Mouse (Mus musculus) embryo, embryonic 9.5 days (tissue): ENCODE results near the gene Kcnj6.

ENCODE experiments used
- DNase-seq: peaks from one replicate; pipeline ENCODE4 v3.0.0-alpha.2; 2017; ENCODE audit errors: extremely low spot score

The Kcnj6 gene

GRCm38 (mm10) chr16:94931343-94932301 is 65.9 kb downstream of the Kcnj6 start:
- peak; percentile 8 for DNase-seq

- DNase-seq, result no peak
These were observed 72.1 kb downstream of the Kcnj6 start for GRCm38 (mm10) chr16:94925364-94925763.

GRCm38 (mm10) chr16:94919177-94919576 is 78.3 kb downstream of the Kcnj6 start:
- no peak for DNase-seq

- DNase-seq, result no peak
These were observed 91.5 kb downstream of the Kcnj6 start for GRCm38 (mm10) chr16:94906026-94906425.

DNA sequence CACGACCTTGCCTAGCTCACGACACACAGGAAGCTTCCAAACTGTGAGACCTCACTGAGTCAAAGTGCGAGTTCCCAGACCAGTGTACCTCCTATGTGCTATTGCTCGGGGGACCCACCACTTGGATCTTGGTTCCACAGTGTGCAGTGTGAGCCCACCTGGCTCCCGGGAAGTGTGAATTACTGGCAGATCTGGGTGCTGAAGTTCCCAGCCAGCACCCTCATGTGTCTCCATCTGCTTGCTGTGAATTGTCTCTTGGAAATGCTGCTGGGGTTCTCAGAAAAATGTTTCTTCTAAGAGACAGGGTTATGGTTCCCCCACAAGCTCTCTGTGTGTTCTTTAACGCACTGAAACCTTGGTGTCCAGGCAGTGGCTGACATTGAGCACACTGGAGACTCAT is 98.7 kb downstream of the Kcnj6 start:
- no peak for DNase-seq

- DNase-seq, result no peak
These were observed 105.3 kb downstream of the Kcnj6 start for GRCm38 (mm10) chr16:94892162-94892650.

DNA sequence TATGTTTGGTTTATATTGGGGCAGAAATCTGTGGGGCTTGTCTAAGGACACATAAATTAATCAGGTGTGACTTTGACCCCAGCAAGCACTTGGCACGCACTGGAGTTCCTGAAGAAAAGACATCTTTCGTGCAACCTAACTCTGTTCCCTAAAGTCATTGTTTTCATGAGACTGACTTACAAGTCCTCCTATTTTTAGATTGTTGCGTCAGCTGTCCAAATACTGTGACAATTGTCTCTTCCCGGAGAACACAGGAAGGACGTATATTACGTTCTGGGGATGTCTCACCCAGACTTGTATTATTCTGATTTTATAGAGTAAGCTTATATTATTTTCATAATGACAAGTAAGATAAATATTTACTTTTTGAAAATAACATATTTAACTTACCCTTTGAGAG is 106.9 kb downstream of the Kcnj6 start:
- DNase-seq, result no peak

DNA sequence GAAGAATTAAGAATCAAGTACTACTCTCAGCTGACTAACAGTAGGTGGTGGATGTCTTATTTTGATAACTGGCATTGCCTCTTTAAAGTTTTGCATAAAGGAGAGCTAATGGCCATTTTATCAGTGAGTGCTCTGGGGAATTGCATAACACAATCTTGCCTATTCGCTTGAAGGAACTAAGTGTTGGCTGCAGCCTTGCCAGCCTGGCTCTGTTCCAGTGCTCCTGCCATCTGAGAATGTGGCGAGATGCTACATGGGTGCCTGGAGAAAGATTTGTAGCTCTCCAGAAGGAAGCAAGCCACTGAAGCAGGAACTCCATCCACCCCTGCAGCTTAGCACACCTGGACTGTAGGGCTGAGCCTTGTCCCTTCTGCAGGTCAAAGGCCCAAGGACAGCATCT is 107.4 kb downstream of the Kcnj6 start:
- DNase-seq, result no peak

GRCm38 (mm10) chr16:94888554-94888953 is 108.9 kb downstream of the Kcnj6 start:
- DNase-seq, result no peak

DNA sequence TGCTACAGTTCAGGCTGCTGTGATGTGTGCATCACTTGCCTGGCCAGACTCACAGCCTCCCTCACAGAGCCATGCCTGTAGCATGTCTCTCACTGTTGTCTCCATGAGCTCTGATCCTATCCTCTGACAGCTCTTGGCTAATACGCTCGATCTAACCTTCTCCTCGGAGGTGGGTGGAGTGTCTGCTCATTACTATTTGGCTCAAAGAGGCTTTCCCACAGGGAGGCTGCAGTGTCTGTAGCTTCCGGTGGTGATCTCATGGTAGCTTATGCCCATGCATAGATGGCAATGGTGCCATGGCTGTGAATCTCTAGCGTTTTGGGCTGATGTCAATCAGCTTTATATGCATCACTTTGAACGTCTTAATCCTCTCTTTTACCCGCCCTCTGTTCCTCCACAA is 111.1 kb downstream of the Kcnj6 start:
- no peak for DNase-seq

DNA sequence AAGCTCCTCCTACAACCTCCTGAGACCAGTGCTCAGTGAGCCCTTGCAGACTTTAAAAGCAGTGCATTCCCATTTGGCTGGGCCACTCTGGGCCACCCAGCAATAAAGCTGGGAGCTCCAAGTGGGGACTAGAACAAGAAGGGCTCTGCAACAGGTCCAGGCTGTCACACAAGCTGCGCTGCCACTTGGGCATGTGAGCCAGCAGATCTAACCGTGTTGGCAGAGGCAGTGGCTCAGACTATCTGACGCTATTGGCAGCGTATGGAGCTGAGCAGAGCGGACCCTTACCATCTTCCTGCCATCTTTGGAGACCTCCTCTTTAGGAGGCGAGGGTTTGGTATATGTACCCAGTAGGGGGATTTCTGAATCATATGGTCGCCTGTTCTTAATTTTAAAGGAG is 112.4 kb downstream of the Kcnj6 start:
- no peak for DNase-seq

DNA sequence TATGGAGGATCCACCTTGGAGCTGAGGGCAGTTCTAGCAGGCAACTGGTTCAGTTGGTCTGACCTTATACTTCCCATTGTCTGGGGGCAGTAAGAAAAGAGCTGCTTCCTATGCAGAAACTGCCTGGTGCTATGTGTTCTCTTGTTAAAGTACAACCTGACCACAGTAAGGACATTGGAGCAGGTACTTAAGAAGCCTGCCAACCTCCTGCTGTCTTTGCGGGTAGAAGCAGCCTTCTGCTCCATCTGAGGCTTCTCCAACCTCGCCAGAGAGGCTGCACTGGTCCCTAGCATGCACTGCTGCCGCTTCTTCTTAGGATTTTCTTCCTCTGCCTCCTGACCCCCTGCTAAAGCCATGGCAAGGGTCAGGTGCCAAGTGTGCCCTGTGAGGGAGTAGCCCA is 113.6 kb downstream of the Kcnj6 start:
- DNase-seq, result no peak

DNA sequence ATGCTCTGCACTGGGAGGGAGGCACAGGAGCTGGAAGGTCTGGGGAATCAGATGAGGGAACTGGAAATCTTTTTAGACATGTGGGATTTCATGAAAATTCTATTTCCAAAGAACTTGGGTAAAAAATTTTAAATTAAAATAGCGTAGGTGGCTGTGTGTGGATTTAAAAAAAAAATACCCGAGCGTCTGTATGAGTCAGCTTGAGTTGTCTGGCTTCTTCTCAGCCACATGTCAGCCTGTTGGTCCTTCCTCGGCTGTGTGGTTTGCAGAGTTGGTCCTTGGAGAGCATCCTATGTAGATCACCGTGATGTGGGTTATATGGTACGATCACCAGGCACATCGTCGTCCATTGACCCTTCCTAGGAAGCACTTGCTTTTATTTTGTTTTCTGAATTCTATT is 114.3 kb downstream of the Kcnj6 start:
- no peak for DNase-seq

GRCm38 (mm10) chr16:94882111-94882510 is 115.4 kb downstream of the Kcnj6 start:
- DNase-seq, result no peak

DNA sequence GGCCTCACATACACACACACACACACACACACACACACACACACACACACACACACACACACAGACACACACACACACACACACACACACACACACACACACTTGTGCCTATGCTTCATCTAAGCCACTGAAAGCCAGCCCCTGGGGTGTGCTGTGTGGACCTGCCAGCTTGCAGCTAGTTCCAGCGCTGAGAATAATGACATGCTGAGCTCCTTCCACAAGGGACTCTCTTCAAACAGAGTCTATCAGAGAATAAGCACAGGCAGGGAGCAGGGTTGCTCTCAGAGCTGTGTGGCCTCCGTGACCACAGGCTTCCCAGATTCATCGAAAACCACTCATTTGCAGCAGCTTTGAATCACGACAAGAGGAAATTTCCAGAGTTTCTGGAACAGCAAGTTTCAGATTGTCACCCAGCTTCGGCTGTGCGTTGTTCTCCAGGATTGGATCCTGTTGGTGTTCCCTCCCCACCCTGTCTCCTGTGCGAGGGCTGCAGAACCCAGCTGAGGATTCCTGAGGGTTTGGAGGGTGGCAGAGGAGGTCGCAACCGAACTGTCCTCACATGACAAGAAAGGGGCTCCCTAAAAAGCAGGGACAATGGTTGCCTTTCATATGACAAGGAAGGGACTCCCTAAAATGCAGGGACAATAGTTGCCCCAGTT is 124.8 kb downstream of the Kcnj6 start:
- DNase-seq, result no peak

- DNase-seq, result no peak
These were observed 129.1 kb downstream of the Kcnj6 start for GRCm38 (mm10) chr16:94868354-94868753.

DNA sequence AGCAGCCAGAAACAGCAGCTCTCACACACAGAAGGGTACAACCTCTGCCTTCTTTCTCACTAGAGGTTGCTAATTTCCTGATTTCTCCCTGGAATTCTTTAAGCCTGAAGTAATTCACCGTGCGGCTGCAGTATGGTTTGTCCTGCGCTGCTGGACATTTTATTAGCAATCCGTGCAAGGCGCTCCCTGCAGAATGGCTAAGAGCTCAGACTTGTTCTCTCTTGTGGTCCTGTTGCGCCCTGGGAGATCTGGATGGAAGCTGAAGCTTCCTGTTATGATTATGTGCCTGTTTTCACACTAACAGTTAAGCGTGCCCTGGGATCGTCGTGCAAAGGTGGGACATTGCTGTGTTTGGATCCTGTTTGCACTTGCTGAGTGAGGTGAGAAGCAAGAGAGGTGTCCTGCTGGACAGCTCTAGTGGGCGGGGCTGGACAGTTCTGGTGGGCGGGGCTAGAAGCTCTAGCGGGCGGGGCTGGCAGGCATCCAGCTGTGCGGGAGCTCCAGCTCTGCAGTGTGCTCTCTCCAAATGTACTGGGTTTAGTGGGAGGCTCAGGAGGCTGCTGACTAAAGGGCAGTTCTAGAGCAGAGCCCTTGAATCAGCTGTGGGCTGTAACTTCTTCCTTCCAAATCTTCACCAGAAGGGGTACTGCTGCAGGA is 131.1 kb downstream of the Kcnj6 start:
- peak; percentile 49 for DNase-seq

GRCm38 (mm10) chr16:94865796-94866195 is 131.7 kb downstream of the Kcnj6 start:
- no peak for DNase-seq

- DNase-seq, result no peak
These were observed 132.4 kb downstream of the Kcnj6 start for GRCm38 (mm10) chr16:94865101-94865500.

- no peak for DNase-seq
These were observed 134.0 kb downstream of the Kcnj6 start for GRCm38 (mm10) chr16:94863475-94863874.

- DNase-seq, result no peak
These were observed 141.5 kb downstream of the Kcnj6 start for GRCm38 (mm10) chr16:94855990-94856389.

DNA sequence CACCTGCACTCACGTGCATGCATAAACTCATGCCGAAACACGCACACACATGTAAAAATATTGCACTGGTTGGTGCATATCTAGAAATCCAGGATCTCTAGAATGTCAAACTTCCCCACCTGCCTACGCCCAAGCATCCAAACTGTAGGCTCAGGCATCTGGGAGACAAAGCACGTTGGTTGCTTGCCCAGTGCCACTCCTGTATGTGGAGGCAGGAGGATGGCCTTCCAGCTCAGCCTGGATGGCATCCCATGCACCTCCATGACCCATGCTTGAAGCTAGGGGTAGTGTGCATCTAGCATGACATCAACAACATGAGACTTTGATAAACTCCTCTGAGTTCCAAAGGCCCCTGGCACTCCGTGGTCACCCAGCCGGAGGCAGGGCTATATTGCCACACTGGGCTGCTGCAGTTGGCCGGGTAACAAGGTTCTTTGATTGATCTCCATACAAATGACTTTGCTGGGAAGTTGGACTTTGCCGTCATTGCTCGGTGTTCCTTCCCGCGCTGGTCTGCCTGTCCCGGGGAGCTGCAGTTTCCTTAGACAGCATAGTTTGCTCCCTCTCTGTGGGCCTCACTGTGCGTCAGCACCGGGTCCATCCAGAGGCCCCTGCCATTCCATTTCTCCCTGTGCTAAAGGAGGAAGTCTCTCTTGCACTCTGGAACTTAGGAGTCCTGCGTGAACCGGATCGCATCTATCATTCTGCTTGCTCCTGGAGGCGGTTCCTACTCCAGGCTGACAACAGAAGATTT is 144.9 kb downstream of the Kcnj6 start:
- DNase-seq, result no peak
